Mouse (Mus musculus): ENCODE measurements at regions not wholly inside any gene's neighbourhood (a gene's known extent, or its start where the extent isn't known, plus 50 kb on each side); places are given as distances from the start of the nearest gene placed in this dataset.

DNA sequence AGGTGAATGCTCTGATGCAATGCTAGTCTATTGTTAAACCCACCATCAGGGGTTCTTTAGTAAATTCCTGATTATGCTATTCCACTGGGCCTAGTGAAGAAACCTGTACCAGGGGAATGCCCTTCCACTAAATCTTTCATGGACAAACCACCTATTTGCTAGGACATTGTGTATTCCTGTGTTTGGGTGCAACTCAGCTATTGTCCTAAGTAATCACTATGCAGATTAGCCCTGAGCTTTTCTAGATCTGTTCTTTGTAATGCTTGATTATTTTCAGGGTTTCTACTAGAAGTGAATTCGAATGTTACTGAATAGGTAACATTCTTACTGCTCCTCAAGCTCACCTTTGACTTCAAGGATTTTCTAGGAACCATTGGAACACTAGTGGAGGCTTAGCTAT is 78.3 kb downstream of the Serpinb9g start:
- no peak for TF ChIP-seq GATA1 (IDR thresholded peaks at IDR 0.05; ENCODE audit: borderline replicate concordance, low read length)
- no peak for TF ChIP-seq FLI1 (IDR thresholded peaks at IDR 0.05; ENCODE audit: low read length)

Measured in megakaryocyte, embryonic 14.5 days (primary cell).